Mouse (Mus musculus): Measurements from ENCODE around the gene Serinc1. TPM values are rescaled to one million over a fixed set of nuclear protein-coding genes. Genes with fewer than 3 reads are reported as not detected.

Gene Serinc1
- polyA plus RNA-seq (2014; fragmentation: Illumina TruSeq; extraction: RNeasy Lipid Tissue Mini Kit (QIAGEN cat#74804)) = 719 TPM

GRCm38 (mm10) chr10:57532218-57533101, at the start of gene Serinc1:
TSS of gene Serinc1 (minus strand) at chr10:57532530.

GRCm38 (mm10) chr10:57485908-57486541, 46.3 kb downstream of the Serinc1 start, which contains the start of gene Hsf2:
TSS of gene Hsf2 (plus strand) at chr10:57486385.

Other genes starting within 250 kb of the Serinc1 start
- 150 TPM for gene Hsf2, start 46.1 kb downstream of the Serinc1 start, polyA plus RNA-seq (2014; fragmentation: Illumina TruSeq; extraction: RNeasy Lipid Tissue Mini Kit (QIAGEN cat#74804))
- 4.7 TPM for gene Pkib, start 99.5 kb upstream of the Serinc1 start, polyA plus RNA-seq (2014; fragmentation: Illumina TruSeq; extraction: RNeasy Lipid Tissue Mini Kit (QIAGEN cat#74804))